Mouse (Mus musculus): ENCODE data around the gene Opn5.

The Opn5 gene

DNA sequence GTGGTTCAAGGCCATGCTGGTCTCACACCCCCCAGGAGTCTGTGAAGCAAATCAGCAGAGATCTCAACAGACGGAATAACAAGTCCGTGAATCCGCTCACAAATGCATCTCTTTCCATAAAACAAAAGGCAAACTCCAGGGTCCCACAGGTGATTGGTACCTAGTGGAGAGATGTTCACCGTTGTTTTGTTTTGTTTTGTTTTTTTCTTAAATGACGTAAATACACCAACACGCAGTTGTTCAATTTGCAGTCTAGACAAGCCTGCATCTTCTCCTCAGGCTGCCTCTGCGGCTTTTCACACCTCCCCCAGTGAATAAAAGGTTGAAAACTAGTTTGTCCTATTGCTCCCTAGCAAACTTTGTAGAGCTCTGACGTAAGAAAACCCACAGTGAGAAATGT is at the start of gene Opn5:
Gene Opn5 (minus strand): TSS at position 101 of the 400 bp plus-strand sequence.
- no peak for DNase-seq (ENCODE audit: low spot score in 2 of 2)

DNA sequence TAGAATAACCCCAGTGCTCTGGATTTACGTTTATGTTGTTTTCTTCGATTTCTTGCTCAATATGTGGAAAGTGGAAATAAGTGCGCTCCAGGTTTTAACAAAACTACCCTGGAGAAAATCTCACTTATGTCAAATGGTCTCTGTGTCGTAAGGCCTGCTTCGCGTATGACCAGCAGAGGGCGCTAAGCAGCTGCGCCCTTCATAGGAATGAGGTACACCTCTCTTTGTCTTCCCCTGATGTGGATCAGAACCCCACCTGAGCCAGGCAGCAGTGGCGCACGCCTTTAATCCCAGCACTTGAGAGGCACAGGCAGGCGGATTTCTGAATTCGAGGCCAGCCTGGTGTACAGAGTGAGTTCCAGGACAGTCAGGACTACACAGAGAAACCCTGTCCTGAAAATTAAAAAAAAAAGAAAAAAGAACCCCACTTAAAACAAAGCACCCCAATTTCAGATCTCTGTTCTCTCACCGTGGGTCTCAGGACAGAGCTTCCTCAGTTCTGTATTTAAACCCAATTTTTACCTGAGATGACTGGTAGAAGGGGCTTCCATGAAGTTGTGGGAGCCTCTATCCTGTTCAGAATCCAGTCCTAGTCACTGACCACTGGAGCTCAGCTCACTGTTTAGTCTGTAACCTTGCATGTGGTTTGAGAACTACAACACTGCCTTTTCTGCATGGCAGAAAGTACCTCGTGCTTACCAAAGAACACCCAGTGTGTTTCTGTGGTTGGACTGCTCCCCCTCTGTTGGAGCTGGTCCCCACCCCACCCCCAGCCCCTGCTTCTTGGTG is 47.6 kb upstream of the Opn5 start:
- DNase-seq (ENCODE audit: low spot score in 2 of 2), result peak; percentile 4 to 17

DNA sequence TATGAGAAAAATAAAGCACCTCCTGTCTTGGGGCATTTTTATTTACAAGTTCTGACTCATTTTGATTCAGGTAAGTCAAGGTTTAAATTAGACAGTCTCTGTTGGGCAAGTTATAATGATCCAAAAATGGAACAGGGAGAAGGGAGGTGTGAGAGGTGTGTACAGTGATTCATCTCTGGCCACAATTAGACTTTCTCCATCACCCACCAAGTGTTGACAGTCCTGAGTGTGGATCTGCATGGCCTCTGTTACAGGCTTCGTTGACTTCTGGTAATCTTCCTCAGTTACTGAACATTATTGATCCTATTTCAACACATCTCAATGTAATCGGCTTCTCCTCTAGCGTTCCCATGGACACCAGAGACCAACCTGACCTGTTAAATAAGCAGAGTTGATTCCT is 32.2 kb upstream of the Opn5 start:
- DNase-seq (ENCODE audit: low spot score in 2 of 2), result no peak

DNA sequence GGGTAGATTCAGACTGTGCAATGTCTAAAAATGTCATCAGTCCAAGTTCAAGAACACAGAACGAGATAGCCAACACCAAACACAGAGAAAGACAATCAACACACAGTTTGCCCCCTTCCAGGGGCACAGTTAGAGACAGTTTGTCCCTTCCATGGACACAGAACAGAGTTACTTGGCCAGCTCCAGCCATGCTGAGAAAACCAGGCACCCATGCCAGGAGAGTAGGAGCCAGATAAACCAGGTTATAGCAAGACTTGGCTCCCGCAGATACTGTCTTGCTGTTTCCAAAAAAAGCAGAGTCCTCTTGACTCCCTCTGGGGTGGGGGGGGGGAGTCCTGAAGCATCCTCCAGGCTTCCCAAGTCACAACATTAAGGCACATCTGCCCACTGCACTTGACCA is 19.0 kb upstream of the Opn5 start:
- no peak for DNase-seq (ENCODE audit: low spot score in 2 of 2)

DNA sequence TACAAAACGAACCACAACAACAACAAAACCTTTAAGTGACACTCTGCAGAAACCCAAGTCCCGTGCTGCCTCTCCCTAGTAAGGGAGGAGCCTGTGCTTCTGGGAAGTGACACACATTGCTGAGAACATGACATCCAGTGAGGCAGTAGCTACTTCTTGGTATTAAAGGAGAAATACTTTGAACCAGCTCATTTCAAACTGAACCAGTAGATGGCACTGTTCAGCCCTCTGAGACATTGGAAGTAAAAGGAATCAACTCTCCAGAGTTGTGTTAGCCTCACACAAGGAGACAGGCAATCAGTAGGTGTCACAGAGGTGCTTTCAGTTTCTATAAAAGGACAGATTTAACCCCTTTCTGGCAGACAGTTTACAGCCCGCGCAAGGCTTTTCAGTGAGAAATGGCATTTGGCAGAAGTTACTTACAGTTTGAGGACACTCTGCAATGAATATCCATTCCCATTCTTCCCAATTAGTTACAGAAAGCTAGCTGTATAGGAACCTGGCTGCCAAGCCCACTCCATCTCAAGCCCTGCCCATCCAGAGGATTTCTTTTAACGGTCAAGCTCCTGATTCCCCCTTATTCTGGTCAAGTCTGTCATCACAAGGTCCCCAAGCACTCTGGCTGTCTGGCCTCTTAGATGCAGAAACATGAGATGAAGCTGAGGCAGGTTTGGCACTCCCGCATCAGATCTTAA is 2.0 kb upstream of the Opn5 start:
- peak; percentile 64 to 74 for DNase-seq (ENCODE audit: low spot score in 2 of 2)

DNA sequence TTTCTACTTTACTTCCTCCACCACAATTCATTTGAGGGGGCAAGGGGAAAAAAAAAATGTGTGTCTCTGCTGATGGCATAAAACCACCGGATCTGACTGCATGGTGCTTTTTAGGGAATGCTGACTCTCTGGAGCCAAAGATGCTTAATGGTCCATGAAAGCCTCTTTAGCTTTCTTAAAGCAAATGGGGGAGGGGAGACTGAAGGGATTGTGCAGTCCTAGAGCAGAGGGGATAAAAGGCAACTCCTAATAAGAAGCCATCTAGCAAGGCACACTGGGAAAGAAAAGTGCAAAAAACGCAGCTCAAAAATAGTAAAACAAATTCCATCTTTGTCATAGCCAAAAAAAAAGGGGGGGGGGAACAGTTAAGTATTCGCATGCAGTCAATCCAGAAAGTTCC is 2.9 kb downstream of the Opn5 start:
- no peak for DNase-seq (ENCODE audit: low spot score in 2 of 2)

DNA sequence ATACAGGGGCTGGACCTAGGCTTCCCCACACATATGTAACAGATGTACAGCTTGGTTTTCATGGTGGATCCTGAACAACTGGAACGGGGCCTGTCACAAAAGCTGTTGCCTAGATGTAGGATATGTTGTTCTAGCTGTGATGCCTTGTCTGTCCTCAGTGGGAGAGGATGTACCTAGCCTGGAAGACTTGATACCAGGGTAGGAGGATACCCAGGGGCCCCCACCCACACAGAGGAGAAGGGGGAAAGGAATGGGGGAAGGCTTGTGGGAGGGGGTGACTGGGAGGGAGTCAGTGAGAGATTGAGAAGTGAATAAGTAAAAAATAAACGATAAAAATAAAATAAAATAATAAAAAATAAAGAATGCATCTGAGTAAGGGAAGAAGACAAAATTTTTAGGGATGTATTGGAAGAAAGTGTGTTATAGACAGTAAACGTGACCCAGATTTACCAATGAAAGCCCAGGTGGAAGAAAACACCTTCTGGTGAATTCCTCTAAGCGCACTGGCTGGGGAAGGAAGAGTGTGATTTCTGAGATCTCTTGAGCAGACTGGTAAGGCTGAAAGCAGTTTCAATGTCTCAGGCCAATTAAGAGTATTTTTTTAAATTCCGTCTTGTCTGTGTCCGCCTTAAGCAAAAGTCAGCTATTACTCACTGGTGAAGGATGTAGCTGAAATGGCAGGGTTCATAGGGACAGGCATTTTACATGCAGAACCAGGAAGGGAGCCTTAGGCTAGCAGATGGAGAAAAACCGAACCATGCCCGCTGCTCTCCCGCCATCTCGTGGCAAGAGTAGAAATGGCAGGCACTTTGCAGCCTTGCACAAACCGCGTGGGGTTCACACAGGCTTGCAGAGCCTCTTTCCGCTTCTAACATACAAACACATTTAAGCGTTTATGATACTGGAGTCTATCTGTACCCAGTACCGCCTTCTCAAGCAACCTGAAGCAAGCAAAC is 8.1 kb downstream of the Opn5 start:
- peak; percentile 90 to 94 for DNase-seq (ENCODE audit: low spot score in 2 of 2)

DNA sequence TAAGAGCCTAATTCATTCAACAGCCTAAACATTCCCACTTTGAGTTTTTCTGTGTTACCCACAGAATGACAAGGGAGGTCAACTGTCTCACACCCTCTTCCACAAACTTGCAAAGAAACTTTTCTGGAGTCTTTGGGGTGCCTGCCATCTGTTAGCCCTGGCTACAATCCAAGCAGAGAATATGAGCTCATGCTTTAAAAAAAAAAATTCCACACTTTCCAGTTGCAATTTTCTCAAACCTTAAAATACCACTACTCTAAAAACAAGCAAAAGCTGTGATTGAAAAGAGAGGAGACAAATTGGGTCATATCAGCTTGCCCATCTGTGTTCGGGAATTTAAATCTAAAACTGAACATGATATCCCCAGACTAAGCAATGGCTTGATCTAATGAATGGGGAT is 24.7 kb downstream of the Opn5 start:
- DNase-seq (ENCODE audit: low spot score in 2 of 2), result peak; percentile 35 to 37

DNA sequence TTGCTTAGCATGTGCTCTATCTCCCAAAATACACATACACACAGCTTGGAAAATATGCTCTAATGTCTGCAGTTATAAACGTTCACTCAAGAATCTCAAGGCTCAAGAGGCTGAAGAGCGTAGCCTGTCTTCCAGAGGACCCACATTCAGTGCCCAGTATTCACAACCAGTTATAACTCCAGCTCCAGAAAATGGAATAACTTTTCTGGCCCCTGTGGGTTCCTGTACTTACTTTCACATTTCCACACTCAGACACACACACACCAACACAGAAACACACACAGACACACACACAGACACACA is 28.2 kb downstream of the Opn5 start:
- DNase-seq (ENCODE audit: low spot score in 2 of 2), result no peak

DNA sequence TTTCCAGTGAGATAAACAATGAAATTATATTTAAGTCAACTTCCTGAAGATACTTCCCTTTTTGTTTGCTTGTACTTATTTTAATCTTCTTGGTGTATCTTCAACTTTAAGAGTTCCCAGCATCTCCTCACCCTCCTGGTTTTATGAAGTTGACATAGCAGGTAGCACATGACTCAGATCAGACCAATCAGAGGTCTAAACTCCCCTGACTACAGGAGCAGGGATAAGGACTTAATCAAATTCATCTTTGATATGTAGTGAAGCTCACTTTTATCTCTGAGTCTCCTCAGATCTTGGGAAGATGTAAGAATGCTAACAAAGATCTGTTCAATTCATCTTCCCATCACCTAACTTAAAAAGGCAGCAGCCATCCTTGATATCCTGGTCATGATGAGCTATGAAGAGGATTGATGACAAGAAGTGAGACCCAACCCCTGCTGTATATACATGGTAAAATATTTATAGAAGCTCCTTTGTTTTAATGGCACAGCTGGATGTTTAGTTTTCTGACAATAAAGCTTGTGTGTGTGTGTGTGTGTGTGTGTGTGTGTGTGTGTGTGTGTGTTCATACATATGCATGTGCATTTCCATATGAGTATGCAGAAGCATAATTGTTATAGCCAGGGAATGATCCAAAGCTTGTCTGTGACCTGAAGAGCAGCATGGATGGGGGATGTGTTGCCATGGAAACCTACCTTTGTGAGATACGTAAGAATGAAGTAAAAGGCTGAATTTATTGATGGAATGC is 28.7 kb downstream of the Opn5 start:
- DNase-seq (ENCODE audit: low spot score in 2 of 2), result no peak

DNA sequence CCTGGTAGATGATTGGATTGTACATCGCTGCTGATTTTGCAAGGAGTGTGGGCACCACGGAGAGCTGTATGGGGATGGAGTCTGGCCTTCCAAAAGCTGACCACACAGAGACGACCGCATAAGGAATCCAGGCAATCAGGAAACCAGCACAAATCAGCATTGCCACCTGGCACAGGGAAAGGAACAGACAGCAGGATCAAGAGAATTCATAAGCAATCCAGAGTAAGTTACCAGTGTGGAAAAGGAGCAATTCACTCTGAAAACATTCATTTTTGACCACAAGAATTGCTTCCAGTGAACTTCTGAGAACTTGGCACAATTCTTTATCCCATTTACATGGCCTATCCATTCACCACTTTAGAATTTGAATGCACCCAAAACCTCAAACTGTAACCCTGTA is 30.6 kb downstream of the Opn5 start:
- DNase-seq (ENCODE audit: low spot score in 2 of 2), result no peak

DNA sequence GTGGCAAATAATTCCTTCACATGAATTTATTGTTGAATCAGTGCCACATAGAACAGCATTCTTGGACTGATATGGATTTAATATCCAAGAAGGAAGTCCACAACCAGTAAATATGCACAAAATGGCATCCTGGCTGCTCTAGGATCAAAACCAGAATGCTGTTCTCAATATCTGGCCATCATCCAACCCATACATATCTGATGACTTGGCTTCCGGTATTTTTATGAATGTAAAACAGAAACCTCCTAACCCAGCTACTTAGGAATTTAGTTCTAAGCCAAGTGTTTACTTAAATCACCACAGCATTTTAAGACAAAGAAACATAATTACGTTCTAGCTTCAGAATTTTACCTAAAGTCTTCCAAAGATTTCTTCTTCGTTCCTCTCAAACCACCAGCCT is 31.0 kb downstream of the Opn5 start:
- DNase-seq (ENCODE audit: low spot score in 2 of 2), result no peak

DNA sequence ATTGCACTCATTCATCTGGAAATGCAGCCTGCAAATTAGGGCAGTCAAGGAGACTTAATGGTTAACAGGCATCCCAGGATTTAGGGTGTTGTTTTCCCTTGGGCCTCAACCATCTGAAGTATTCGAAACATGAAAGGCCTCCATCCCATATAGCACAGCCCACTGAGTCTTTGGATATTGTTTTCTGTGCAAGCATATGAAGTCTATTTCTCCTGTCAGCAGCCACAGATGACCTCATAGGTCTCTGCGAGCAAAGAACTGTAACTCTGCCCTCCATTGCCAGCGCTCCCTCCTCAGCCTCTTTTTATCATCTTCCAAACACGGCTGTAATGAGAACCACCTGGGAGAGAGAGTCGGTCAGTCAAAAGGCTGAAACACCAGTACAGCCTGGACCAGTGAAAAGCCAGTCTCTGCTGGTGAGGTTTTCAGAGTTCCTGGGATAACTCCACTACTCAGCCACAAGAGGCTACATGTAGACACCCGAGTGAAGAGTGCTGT is 34.5 kb downstream of the Opn5 start:
- DNase-seq (ENCODE audit: low spot score in 2 of 2), result no peak

DNA sequence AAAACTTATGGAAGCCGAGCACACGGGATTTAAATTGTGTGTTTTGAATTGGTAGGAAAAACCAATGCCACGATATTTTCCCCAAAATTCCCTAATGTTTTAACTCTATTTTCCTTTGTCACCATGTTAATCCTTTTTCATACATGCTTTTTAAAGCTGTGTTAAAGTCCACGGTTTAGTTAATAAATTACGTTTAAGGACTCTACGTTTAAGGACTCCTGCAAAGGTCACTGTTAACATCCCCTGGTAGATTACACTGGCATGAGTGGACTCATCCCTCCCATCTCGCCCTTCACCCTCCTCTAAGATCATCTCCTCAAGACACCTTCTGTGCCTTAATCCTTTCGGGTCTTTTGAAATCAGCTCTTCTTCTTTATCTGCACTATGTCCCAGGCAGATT is 37.4 kb downstream of the Opn5 start:
- no peak for DNase-seq (ENCODE audit: low spot score in 2 of 2)

DNA sequence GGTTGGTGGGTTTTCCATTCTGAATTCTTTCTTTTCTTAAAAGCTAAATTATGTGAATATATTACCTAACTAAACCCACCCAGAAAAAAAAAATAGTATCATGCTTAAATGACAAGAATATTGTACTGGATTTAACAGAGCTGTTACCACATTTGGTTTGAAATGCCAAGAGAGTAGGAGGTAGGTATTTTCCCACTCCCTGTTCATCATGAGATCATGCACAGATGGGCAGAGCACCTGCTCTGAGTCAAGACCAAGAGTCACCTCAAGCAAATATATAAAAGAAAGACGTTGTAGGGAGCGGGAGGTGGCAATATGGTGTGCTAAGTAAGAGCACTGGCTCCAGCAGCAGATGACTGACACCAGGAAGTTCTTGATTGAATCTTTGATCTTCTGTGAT is 61.6 kb downstream of the Opn5 start:
- DNase-seq (ENCODE audit: low spot score in 2 of 2), result peak; percentile 47 to 59

DNA sequence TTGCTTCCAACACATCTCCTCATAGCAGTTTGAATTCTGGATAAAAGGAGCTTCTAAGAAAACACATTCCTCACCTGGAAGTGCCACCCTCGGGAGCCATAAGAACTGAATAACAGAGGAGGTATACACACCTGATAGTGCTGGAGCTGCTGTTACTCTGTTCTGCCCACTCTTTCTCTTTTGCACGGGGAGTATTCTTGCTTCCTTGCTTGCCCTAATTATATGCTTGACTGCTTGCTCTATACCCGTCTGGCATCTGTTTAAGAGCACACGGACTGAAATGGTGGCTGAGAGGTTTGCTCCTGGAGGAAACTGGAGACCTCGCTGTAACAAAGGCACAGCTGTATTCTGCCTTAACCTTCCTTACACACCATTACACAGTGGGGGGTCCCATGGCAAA is 81.0 kb downstream of the Opn5 start:
- DNase-seq (ENCODE audit: low spot score in 2 of 2), result no peak

DNA sequence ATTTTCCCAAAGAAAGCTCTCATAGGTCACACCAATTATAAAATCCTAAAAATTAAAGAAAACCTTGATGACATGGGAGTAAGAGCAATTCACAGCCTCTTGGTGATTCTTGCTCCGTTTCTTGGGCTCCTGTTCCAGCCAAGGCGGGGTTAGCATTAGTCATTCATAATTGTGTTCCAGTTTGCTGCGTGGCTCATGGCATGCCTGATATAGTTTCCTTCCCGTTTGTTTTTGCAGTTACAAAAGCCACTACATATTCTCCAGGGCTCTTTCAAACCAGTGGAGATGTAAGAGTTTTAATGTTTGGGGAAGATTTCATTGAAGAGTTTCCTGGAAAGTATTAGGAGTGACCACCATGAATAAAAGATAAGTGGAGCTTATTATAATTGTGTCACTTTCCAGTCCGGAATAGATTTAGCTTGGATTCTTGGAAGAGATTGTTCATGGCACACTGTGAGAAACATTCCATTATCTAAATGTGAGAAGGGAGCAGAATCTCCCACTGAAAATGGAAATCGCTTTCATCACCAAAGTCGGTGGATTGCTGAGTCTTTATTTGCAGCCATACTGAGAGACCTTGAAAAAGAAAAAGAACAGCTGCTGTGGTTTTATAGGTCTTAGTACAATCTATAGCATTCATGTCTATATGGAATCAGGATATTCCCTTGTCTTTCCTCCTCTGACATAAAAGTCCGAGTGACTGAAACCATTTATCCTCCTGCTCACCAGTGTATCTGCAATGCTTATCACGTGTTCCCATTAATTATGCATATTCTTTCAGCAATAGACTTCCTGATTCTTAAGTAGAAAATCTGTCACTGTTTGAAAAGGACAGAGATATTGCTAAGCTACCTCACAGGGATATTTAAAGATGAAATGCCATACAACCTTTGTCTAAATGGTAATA is 101.6 kb downstream of the Opn5 start:
- DNase-seq (ENCODE audit: low spot score in 2 of 2), result no peak

Data from right cerebral cortex, adult 2 months (tissue).